Mouse (Mus musculus): Measurements from ENCODE around the gene Mcrip1. TPM values are rescaled to one million over a fixed set of nuclear protein-coding genes. Genes with fewer than 3 reads are reported as not detected.
"Not testable (repeated sequence)": the region's sequence is repeated elsewhere in the genome, so short reads cannot be mapped to it uniquely, and the experiment has no call there.

Gene Mcrip1
- polyA plus RNA-seq, 1 experiment from 2014 or later: 226 TPM

DNA sequence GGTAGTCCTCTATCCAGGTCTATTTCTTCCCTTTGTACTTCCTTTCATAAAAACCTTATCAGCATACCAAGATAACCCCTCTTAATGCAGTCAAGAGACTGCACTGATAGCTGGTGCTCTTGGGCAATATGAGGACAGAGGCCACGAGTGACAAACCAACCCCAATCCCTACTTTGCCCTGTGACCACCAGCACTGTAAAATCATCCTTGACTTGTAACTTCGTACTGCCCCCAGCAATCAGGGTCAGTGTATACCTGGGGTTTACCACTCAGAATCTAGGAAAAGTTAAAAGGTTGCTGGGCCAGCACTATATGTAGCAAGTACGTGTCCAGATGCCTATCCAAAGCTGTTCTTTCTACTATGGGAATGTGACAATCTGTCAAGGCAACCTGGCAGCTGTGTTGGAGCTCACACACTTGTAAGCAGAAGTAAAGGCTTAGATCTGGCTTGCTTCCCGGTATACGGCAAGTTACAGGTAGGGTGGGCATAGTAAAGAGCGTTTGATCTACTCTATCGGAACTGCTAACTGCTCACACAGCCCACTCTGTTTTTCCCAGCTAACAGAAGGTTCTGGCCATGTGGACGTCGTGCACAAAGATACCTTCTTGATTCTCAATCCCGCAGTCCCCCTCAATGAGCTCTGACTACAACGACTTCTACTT is 22.4 kb upstream of the Mcrip1 start:
- peak overlapping the region; percentile 87 for H3K4me3 ChIP-seq

GRCm38 (mm10) chr11:120571122-120571521 is 21.6 kb upstream of the Mcrip1 start:
- WGBS: 90% methylated on average over 3 of the region's 3 CpGs

More for the DNA sequence above, 22.4 kb upstream of the Mcrip1 start:
- Histone ChIP-seq H3K36me3 (peaks cover 54% of the 10 kb centered on the region), H3K9me3 (replicated peaks) (no peaks in the 10 kb centered on the region), H3K27me3 (ENCODE audit: low read depth, poor library complexity, severe bottlenecking) (no peaks in the 10 kb centered on the region), H3K27ac (replicated peaks) (peak overlapping the region; percentile 97), H3K4me1 (peaks cover 26% of the 10 kb centered on the region)
- 19% methylated on average over 11 of the region's 11 CpGs for WGBS
- no peak for DNase-seq (ENCODE audit: low spot score)

GRCm38 (mm10) chr11:120568324-120568723 is 18.8 kb upstream of the Mcrip1 start:
- 97% methylated on average over 6 of the region's 6 CpGs for WGBS
- no peaks in the 10 kb centered on the region for H3K9me3 ChIP-seq (replicated peaks)
- no peak for DNase-seq (ENCODE audit: low spot score)
- no peak overlapping the region for H3K27ac ChIP-seq (replicated peaks)
- peaks cover 14% of the 10 kb centered on the region for H3K4me1 ChIP-seq
- no peaks in the 10 kb centered on the region for H3K27me3 ChIP-seq (ENCODE audit: low read depth, poor library complexity, severe bottlenecking)
- peaks cover 84% of the 10 kb centered on the region for H3K36me3 ChIP-seq
- no peak overlapping the region for H3K4me3 ChIP-seq

More at GRCm38 (mm10) chr11:120571122-120571521, 21.6 kb upstream of the Mcrip1 start:
- H3K27me3 ChIP-seq (ENCODE audit: low read depth, poor library complexity, severe bottlenecking): no peaks in the 10 kb centered on the region
- no peaks in the 10 kb centered on the region for H3K9me3 ChIP-seq (replicated peaks)
- DNase-seq (ENCODE audit: low spot score): no peak
- H3K36me3 ChIP-seq: peaks cover 56% of the 10 kb centered on the region
- peak overlapping the region; percentile 87 for H3K4me3 ChIP-seq
- H3K27ac ChIP-seq (replicated peaks): no peak overlapping the region
- H3K4me1 ChIP-seq: peaks cover 26% of the 10 kb centered on the region

GRCm38 (mm10) chr11:120565114-120565513 is 15.6 kb upstream of the Mcrip1 start:
- peaks cover 99% of the 10 kb centered on the region for H3K36me3 ChIP-seq
- no peak overlapping the region for H3K27ac ChIP-seq (replicated peaks)
- WGBS: 93% methylated on average over 9 of the region's 9 CpGs
- H3K9me3 ChIP-seq (replicated peaks): no peaks in the 10 kb centered on the region; the same call in 1 of the 2 replicates
- no peak overlapping the region for H3K4me3 ChIP-seq
- DNase-seq (ENCODE audit: low spot score): no peak
- no peaks in the 10 kb centered on the region for H3K4me1 ChIP-seq
- H3K27me3 ChIP-seq (ENCODE audit: low read depth, poor library complexity, severe bottlenecking): no peaks in the 10 kb centered on the region

DNA sequence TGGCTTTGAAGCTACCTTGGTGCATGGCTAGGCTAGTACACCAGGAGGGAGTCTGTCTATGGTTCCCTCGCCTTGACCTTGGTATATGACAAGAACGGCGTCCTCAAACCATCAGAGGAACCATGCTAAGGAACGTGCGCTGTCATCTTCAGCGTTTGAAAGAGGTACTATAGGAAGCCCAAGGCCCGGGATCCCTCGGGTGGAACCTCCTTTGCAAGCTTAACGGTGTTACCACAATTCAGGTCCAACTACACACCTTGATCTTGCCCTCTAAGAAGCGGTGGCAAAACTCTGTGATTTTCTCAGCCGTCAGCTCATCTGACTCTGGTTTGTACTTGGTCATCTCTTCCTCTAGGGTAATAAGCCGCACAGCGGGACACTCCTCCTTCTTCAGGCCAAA is 13.4 kb upstream of the Mcrip1 start:
- no peaks in the 10 kb centered on the region; the same call in 1 of the 2 replicates for H3K9me3 ChIP-seq (replicated peaks)
- no peaks in the 10 kb centered on the region for H3K4me1 ChIP-seq
- H3K27me3 ChIP-seq (ENCODE audit: low read depth, poor library complexity, severe bottlenecking): no peaks in the 10 kb centered on the region
- no peak for DNase-seq (ENCODE audit: low spot score)
- 95% methylated on average over 13 of the region's 13 CpGs for WGBS
- no peak overlapping the region for H3K4me3 ChIP-seq
- no peak overlapping the region for H3K27ac ChIP-seq (replicated peaks)
- H3K36me3 ChIP-seq: peaks cover 95% of the 10 kb centered on the region

DNA sequence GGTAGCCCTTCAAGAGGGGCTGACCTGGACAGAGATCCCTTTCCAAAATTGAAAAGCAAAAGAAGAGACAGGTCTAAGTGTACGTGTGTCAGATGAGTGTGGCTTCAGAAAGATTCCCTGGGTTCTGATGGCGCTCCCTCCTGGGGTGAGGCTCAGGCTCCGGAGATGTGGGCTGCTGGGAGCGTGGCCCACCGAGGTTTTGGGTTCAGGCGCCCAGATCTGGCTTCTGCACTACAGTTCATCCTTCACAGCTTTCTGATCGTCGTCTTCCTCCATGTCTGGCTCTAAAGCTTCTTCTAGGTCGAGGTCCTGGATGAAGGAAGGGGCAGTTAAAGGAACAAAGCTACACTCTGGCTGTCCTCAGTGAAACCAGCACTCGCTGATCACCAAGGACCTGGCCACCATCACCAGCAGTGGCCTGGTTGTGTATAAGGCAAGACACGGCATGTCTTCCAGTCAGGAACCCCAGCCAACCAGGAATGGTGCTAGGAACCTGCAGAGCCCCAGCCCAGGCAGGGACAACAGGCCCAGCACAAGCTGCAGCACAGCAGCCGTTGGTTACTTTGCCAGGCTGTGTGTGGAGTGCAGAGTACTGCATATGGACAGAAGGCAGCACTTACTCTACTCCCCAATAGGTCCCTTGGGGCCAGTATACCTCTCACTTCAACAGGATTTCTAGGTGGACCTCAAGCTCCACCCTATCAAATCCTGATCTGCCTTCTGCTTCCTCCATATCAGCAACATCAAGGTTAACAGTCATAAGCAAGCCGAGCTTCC is 11.6 kb upstream of the Mcrip1 start:
- 93% methylated on average over 13 of the region's 13 CpGs for WGBS
- DNase-seq (ENCODE audit: low spot score): no peak
- no peak overlapping the region for H3K4me3 ChIP-seq
- no peak overlapping the region for H3K27ac ChIP-seq (replicated peaks)
- H3K36me3 ChIP-seq: peaks cover 81% of the 10 kb centered on the region
- H3K4me1 ChIP-seq: no peaks in the 10 kb centered on the region
- H3K9me3 ChIP-seq (replicated peaks): peaks cover 13% of the 10 kb centered on the region; the same call in 1 of the 2 replicates
- H3K27me3 ChIP-seq (ENCODE audit: low read depth, poor library complexity, severe bottlenecking): no peaks in the 10 kb centered on the region

DNA sequence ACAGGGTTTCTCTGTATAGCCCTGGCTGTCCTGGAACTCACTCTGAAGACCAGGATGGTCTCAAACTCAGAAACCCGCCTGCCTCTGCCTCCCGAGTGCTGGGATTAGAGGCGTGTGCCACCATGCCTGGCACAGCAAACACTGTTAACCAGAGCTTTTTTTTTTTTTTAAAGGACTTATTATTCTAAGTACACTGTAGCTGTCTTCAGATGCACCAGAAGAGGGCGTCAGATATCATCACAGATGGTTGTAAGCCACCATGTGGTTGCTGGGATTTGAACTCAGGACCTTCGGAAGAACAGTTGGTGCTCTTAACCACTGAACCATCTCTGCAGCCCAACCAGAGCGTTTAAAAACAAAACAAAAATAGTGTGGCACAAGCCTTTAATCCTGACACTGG is 9.3 kb upstream of the Mcrip1 start:
- not testable (repeated sequence) for H3K4me3 ChIP-seq; H3K4me1 ChIP-seq; DNase-seq (ENCODE audit: low spot score); H3K27me3 ChIP-seq (ENCODE audit: low read depth, poor library complexity, severe bottlenecking); H3K27ac ChIP-seq (replicated peaks)
- H3K36me3 ChIP-seq: peaks cover 58% of the 10 kb centered on the region
- peaks cover 13% of the 10 kb centered on the region; the same call in 1 of the 2 replicates for H3K9me3 ChIP-seq (replicated peaks)
- 88% methylated on average over 6 of the region's 6 CpGs for WGBS

DNA sequence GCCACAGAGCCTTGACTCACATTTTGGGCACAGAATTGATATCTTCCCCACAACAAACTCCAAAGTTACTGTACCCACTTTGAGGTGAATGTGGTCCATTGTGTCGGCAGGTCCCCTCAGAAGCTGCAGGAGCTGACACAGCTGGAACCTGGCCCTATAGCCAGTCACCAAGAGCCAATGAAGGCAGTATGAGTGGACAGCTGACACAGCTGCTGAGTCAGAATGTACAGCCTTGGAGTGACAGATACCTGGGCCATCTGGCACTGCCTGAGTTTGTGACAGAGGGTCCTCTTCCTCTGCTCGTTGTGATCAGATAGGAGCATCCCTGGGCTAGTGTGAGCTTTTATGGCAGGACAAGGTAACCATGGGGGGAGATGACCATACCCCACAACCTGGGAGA is 5.7 kb upstream of the Mcrip1 start:
- H3K36me3 ChIP-seq: peaks cover 22% of the 10 kb centered on the region
- peaks cover 13% of the 10 kb centered on the region; the same call in 1 of the 2 replicates for H3K9me3 ChIP-seq (replicated peaks)
- DNase-seq (ENCODE audit: low spot score): no peak
- H3K27me3 ChIP-seq (ENCODE audit: low read depth, poor library complexity, severe bottlenecking): no peaks in the 10 kb centered on the region
- peaks cover 7% of the 10 kb centered on the region for H3K4me1 ChIP-seq
- WGBS: 92% methylated on average over 2 of the region's 2 CpGs
- H3K27ac ChIP-seq (replicated peaks): no peak overlapping the region
- H3K4me3 ChIP-seq: no peak overlapping the region

GRCm38 (mm10) chr11:120554834-120555233 is 5.3 kb upstream of the Mcrip1 start:
- 82% methylated on average over 7 of the region's 7 CpGs for WGBS
- Histone ChIP-seq H3K36me3 (peaks cover 18% of the 10 kb centered on the region), H3K4me3 (no peak overlapping the region)

GRCm38 (mm10) chr11:120552736-120553135 is 3.2 kb upstream of the Mcrip1 start:
- Histone ChIP-seq H3K36me3 (0 out of 2 replicates have a peak, but pooled peaks cover 2% of the 10 kb centered on the region), H3K9me3 (replicated peaks) (0 out of 2 replicates have a peak, but pooled peaks cover 11% of the 10 kb centered on the region), H3K4me3 (no peak overlapping the region), H3K4me1 (peaks cover 31% of the 10 kb centered on the region), H3K27ac (replicated peaks) (no peak overlapping the region), H3K27me3 (ENCODE audit: low read depth, poor library complexity, severe bottlenecking) (no peaks in the 10 kb centered on the region)
- no peak for DNase-seq (ENCODE audit: low spot score)
- WGBS: 81% methylated on average over 5 of the region's 5 CpGs

More at GRCm38 (mm10) chr11:120554834-120555233, 5.3 kb upstream of the Mcrip1 start:
- Histone ChIP-seq H3K27ac (replicated peaks) (no peak overlapping the region), H3K4me1 (peaks cover 11% of the 10 kb centered on the region), H3K27me3 (ENCODE audit: low read depth, poor library complexity, severe bottlenecking) (no peaks in the 10 kb centered on the region), H3K9me3 (replicated peaks) (0 out of 2 replicates have a peak, but pooled peaks cover 13% of the 10 kb centered on the region)
- no peak for DNase-seq (ENCODE audit: low spot score)

- Histone ChIP-seq H3K9me3 (replicated peaks) (no peaks in the 10 kb centered on the region), H3K27me3 (ENCODE audit: low read depth, poor library complexity, severe bottlenecking) (no peaks in the 10 kb centered on the region), H3K4me1 (peaks cover 35% of the 10 kb centered on the region), H3K27ac (replicated peaks) (peak within 1 kb of the TSS; percentile 96), H3K36me3 (peaks cover 15% of the 10 kb centered on the region), H3K4me3 (peak within 1 kb of the TSS; percentile 100)
- WGBS: 95% methylated on average over 28 of the region's 28 CpGs
- DNase-seq (ENCODE audit: low spot score): no peak
Measured at GRCm38 (mm10) chr11:120550810-120551440, 1.4 kb upstream of the Mcrip1 start, which contains the start of gene Ppp1r27. Gene Ppp1r27 (minus strand): TSS chr11:120551132.

DNA sequence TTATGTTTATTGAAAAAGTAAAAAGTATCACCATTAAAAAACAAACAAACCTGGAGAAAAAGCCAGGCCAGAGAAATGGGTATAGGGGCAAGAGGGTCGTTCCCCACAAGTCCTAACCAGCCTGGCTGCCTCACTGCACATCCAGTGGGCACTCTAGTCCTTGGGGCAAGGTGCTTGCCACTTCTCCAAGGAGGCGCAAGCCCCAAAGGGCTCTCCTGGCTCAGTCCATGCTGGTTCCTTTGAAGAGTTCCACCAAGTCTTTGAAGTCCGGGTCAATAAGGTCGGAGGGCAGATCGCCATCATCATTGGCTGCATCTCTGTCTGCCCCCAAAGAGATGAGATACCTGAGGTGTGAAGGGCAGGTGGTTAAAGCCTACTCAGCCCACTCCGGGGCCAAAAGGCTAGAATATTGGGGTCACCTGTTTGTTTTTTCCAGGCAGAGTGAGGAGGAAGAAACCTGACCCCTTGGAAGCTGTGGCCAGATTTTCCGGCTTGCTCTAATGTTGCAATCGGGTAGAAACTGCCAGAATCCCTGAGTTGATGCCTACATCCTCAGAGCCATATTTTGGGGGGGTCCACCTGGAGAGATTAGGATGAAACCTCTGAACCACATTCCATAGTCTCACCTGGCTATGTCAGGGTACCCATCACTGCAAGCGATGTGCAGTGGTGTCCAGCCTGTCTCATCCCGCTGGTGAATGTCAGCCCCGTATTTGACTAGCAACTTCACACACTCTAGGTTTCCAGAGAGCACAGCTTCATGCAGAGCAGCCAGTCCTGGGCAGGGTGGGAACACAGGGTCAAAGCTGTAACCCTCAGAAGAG is 671 bp upstream of the Mcrip1 start:
- WGBS: 81% methylated on average over 11 of the region's 11 CpGs
- H3K27me3 ChIP-seq (ENCODE audit: low read depth, poor library complexity, severe bottlenecking): no peaks in the 10 kb centered on the region
- peaks cover 22% of the 10 kb centered on the region for H3K36me3 ChIP-seq
- peak overlapping the region; percentile 96 for H3K27ac ChIP-seq (replicated peaks)
- peaks cover 35% of the 10 kb centered on the region for H3K4me1 ChIP-seq
- H3K4me3 ChIP-seq: peak overlapping the region; percentile 100
- no peaks in the 10 kb centered on the region for H3K9me3 ChIP-seq (replicated peaks)
- no peak for DNase-seq (ENCODE audit: low spot score)

Data from midbrain, embryonic 10.5 days (tissue).